Mouse (Mus musculus): ENCODE measurements around the gene Mobp. TPM values are rescaled to one million over a fixed set of nuclear protein-coding genes. Genes with fewer than 3 reads are reported as not detected.
"Not testable (repeated sequence)": the region's sequence is repeated elsewhere in the genome, so short reads cannot be mapped to it uniquely, and the experiment has no call there.

The Mobp gene
- not detected for total RNA-seq (2021)
- long read RNA-seq, experiment 1: 0 reads
- long read RNA-seq, experiment 2: 0 reads

DNA sequence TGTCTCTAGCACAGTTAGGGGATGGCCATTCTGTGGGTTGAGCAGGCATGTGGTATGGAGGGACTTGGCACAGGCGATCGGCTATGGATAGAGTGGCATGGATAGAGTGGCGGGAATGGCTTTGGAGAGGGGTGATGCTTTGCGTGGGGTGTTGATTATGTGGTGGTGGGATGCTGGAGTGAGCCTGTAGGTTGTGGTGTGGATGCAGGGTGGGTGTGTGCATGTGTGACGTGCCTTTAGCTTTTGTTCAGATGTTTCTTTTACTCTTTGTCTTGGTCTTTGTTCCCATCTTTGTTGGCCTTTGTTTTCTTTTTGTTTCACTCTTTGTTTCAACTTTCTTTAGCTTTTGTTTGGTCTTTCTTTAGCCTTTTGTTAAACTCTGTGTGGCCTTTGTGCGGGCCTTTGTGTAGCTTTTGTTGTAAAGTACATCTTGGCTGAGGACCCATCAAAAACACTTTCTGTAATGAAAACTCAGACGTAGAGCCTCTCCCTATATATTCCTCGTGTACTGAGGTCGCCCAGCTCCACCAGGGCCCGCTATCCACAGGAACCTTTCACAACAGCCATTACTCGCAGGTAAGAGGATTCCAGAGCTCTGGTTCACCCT is at the start of gene Mobp:
Gene Mobp, plus strand, starts transcription at position 486 of the 607 bp plus-strand sequence.
- no peak within 1 kb of the TSS for H3K4me3 ChIP-seq
- no peak for DNase-seq
- TF ChIP-seq CTCF (IDR thresholded peaks at IDR 0.05): no peak
- intact Hi-C loops (cut with DNase I): no loop called here
- H3K27ac ChIP-seq: no peak within 1 kb of the TSS

DNA sequence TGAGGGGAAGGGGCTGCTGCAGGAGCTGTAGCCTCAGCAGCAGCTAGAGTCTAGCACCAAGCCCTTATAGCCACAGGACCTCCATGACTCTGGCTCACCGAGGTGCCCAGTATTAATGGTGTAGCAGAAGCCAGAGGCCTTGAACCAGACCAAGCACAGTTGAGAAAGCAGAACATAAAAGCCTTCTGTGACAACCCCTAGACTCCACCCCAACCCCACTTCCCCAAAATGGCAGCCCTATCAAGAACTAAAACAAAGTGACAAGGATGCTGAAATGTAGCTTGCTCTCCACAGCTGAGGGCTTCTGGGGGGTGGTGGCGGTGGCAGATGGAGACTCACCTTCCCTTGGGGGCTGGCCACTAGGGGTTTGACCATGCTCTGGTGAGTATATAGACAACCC is 48.3 kb upstream of the Mobp start:
- intact Hi-C loops (cut with DNase I): no loop called here
- no peak for DNase-seq
- Histone ChIP-seq H3K4me3 (no peak overlapping the region), H3K27ac (no peak overlapping the region)
- TF ChIP-seq CTCF (IDR thresholded peaks at IDR 0.05): no peak

DNA sequence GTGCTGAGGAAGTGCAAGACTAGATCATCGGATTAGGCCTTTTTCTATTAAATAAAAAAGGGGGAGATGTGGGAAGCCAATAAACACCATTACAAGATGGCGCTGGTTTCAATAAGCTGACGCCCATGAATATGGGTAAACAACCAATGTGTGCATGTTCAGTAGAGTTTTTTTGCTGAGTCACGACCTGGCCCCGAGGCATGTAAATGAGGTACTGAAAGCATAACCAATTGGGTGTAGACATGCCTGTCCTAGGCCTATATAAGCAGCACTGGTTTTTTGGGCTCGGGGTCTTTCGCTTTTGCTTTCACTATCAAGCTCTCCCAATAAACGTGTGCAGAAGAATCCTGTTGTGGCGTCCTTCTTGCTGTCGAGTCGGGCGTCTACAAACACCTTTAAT is 40.6 kb upstream of the Mobp start:
- H3K27ac ChIP-seq; H3K4me3 ChIP-seq; intact Hi-C loops (cut with DNase I); DNase-seq: not testable (repeated sequence)

DNA sequence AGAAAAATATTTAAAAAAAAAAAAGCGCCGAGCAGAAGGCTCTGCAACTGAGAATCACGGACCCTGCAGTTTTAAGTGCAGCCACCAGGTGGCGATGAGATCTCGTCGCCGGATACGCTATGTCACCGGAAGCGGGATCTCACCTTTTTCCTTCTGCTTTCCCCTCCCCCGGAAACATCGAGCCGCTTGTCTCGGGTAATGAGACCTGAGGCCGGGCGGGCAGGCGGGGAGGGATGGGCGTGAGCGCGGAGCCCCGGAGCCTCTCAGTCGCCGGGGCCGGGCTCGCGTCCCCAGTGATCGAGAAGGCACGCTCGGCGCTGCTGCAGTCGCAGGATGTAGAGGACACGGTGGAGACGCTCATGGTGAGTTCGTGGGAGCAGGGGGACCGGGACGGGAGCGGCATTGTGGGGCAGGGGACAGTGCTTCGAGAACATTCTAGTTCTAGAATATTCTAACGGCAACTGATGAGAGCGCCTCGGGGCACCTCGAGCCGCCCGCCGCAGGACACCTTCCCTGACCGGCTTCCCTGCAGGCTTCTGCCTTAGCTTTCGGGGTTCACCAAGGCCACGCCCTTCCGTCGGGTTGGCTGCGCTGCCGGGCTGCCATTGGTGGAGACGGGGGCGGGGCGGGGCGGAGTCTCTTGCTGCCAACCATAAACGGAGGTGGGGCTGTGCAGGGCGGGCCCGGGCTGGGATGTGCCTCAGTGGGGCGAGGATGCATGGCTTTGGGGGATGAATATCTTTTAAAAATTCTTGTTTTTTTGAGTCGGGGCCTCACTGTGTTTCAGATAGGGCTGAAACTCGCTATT is 39.1 kb upstream of the Mobp start, which contains the start of gene Slc25a38:
Gene Slc25a38, plus strand, starts transcription at position 164 of the 808 bp plus-strand sequence.
- H3K27ac ChIP-seq: peak within 1 kb of the TSS; percentile 99
- TF ChIP-seq CTCF (IDR thresholded peaks at IDR 0.05): peak; percentile 86
- DNase-seq: peak; percentile 98
- intact Hi-C loops (cut with DNase I): loop anchor here (1.0 kb wide), 1 partner anchor 17 kb away; the partner anchor contains the start of gene Rpsa
- peak within 1 kb of the TSS; percentile 77 for H3K4me3 ChIP-seq

DNA sequence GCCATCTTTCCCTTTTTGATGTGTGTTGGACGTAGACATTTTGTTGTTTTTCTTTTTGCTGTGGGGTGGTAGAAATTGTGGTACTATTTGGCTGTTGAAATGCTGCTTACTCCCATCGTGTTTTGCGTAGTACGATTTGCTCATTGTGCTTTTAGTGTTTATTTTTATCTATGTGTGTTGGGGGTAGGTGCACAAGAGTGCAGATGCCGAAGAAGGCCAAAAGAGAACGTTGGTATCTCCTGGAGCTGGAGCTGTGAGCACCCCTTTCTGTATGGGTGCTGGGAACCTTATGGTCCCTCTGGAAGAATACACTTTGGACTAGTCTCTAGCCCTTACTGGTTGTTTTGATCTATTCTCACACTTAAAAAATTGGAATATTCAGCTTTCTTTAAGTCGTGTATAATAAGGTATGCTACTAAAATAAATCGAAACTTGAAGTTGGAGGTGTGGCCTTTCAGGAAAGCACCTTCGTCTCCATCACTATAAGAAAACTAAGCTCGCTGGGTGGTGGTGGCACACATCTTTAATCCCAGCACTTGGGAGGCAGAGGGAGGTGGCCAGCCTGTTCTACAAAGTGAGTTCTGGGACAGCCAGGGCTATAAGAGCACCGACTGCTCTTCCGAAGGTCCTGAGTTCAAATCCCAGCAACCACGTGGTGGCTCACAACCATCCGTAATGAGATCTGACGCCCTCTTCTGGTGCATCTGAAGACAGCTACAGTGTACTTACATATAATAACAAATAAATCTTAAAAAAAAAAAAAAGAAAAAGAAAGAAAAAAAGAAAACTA is 38.2 kb upstream of the Mobp start:
- no peak for TF ChIP-seq CTCF (IDR thresholded peaks at IDR 0.05)
- H3K27ac ChIP-seq: peak overlapping the region; percentile 99
- H3K4me3 ChIP-seq: peak overlapping the region; percentile 77
- no peak for DNase-seq
- intact Hi-C loops (cut with DNase I): no loop called here

DNA sequence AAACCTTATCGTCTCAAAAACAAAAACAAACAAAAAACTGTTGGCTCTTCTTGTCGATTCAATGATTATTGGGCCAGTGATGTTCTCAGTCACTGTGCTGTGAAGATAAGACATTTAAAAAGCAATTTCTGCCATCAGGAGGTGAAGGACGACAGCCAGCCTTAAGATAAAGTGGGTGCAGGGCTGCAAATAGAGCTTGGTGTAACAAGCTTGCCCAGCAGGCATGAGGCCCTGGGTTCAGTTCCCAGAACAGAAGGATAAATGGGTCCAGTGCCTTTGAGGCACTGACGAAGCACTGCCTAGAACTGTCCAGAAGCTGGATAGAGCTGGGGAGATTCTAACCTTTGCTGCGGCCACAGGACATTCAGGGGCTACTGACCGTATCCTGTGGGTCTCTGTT is 37.0 kb upstream of the Mobp start:
- no peak overlapping the region for H3K27ac ChIP-seq

DNA sequence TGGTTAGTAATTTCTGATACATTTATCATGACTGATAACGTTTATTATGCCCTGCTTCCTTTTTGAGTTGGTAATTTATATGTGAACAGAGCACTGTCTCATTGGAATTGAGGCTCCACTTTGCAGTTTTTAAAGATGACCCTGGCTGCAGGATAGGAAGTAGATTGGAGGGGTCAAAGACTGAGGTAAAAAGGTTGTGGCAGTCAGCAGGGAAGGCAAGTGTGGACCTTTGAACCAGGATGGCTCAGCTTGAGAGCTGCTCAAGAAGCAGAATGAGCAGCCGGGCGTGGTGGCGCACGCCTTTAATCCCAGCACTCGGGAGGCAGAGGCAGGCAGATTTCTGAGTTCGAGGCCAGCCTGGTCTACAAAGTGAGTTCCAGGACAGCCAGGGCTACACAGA is 36.1 kb upstream of the Mobp start:
- no peak for TF ChIP-seq CTCF (IDR thresholded peaks at IDR 0.05)
- no peak overlapping the region for H3K4me3 ChIP-seq
- intact Hi-C loops (cut with DNase I): no loop called here
- H3K27ac ChIP-seq: no peak overlapping the region
- DNase-seq: no peak

More for the DNA sequence above, 37.0 kb upstream of the Mobp start:
- intact Hi-C loops (cut with DNase I): no loop called here
- no peak for TF ChIP-seq CTCF (IDR thresholded peaks at IDR 0.05)
- no peak for DNase-seq
- H3K4me3 ChIP-seq: no peak overlapping the region

DNA sequence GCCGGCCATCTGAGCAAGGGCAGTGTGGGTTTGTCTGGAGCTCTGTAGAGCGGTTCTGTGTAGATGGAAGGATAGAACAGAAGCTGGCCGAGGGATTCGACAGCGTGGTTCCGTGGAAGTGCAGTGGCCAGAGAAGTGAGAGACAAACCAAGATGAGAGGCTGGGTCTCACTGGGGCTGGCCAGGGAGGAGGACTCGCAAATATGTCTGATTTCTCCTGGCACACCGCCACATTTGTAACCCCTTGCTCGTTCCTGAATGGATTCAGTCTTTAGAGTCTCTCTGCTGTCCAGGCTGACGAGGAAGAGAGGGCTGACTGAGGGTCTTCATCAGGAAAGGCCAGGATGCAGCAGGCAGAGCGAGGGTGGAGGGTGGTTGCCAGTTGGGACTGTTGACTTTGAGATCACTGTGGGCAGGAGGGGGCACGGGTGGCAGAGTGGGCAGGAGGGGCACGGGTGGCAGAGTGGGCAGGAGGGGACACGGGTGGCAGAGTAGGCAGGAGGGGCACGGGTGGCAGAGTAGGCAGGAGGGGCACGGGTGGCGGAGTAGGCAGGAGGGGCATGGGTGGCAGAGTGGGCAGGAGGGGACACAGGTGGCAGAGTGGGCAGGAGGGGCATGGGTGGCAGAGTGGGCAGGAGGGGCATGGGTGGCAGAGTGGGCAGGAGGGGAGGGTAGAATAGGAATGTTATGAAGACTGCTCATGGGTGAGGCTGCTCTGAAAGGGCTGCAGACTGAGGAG is 35.3 kb upstream of the Mobp start:
- intact Hi-C loops (cut with DNase I): no loop called here
- TF ChIP-seq CTCF (IDR thresholded peaks at IDR 0.05): no peak
- Histone ChIP-seq H3K4me3 (no peak overlapping the region), H3K27ac (no peak overlapping the region)
- no peak for DNase-seq

DNA sequence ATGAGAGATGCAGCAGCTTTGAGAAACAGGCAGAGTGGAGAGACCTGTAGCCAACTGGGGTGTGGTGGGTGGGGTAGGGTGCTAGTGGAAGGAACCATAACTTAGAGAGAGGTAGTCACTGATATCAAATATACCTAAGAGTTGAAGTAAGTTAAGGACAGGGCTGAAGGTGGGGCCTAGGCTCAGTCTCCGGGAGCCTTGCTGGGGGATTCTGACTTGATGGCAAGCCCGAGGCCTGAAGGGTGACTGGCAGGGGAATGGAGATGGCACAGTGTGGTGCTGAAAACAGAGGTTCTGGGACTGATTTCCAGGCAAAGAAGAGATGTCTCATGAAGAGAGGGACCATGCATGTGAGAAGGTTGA is 34.7 kb upstream of the Mobp start:
- no peak overlapping the region for H3K4me3 ChIP-seq
- TF ChIP-seq CTCF (IDR thresholded peaks at IDR 0.05): no peak
- DNase-seq: no peak
- H3K27ac ChIP-seq: no peak overlapping the region
- intact Hi-C loops (cut with DNase I): no loop called here

DNA sequence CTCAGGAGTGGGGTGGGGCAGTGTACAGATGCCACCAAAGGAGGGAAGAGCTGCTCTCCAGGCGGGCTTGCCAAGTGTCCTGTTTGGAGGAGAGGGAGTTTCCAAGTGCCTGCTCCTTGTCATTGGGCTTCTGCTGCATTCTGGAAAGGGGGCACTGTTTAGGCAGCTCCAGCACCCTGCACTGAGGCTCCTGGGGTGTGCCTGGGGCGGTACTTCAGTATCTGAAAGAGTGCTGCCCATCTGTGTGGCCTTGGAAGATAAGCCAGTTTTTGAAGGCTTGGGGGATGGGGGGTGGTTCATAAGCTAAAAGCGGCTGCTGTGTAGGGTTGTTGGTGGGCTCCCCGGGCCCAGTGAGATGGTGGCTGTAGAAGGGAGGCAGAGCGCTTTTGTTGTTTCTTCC is 33.9 kb upstream of the Mobp start:
- TF ChIP-seq CTCF (IDR thresholded peaks at IDR 0.05): no peak
- H3K27ac ChIP-seq: no peak overlapping the region; the same call in 1 of the 2 replicates
- intact Hi-C loops (cut with DNase I): no loop called here
- no peak overlapping the region for H3K4me3 ChIP-seq
- no peak for DNase-seq

DNA sequence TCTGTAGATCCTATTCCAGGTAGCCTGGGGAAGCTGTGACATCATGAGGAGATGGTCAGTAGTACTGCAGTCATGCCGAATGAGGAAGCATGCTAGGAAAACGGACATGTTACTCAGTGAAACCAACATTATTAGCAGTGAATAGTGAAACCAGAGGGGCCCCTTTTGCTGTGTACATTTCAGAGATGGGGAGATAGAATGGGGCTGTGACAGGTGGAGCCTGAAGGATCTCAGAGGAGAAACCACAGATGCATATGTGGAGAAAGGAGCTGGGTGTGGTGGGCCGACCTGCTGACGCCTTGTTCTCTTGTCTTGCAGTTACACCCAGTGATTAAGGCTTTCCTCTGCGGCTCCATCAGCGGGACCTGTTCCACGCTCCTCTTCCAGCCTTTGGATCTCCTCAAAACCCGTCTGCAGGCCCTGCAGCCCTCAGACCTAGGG is 33.3 kb upstream of the Mobp start:
- TF ChIP-seq CTCF (IDR thresholded peaks at IDR 0.05): no peak
- H3K27ac ChIP-seq: no peak overlapping the region; the same call in 1 of the 2 replicates
- DNase-seq: no peak
- intact Hi-C loops (cut with DNase I): no loop called here
- H3K4me3 ChIP-seq: no peak overlapping the region

DNA sequence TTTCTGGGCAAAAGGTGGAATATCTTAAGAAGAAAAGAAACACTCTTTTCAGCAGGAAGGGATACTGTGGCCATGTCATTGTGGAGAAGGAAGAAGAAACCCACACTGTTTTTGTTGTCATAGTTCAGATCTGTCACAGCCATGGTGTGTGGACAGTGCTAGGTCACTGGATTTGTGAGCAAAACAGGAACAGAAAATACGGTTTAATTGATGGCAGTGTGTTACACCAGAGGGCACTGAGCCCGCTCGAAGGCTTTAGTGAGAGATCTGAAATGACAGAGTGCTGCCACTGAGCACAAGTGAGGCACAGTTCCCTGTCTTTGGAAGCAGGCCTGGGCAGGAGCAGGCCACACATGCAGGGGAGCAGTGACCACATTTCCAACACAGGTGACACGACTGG is 31.3 kb upstream of the Mobp start:
- H3K27ac ChIP-seq: no peak overlapping the region
- intact Hi-C loops (cut with DNase I): no loop called here
- TF ChIP-seq CTCF (IDR thresholded peaks at IDR 0.05): no peak
- no peak overlapping the region for H3K4me3 ChIP-seq
- no peak for DNase-seq
